Mouse (Mus musculus) mature B cell (primary cell): Measurements from ENCODE around the gene Cbx2.

Experiments
- in situ Hi-C: fragments of 300-500 bp; cut with MboI; formaldehyde crosslinking; loops from 2 replicates; pipeline ENCODE4 v1.14.3; 2019

Cbx2 gene

GRCm38 (mm10) chr11:119057291-119057690 lies 34.5 kb downstream of the Cbx2 start:
- in situ Hi-C loops = no loop called here

GRCm38 (mm10) chr11:119058041-119058995 lies 35.6 kb downstream of the Cbx2 start:
- in situ Hi-C loops = no loop called here

- in situ Hi-C loops = no loop called here
Measured at GRCm38 (mm10) chr11:119059256-119059655, 36.5 kb downstream of the Cbx2 start.

GRCm38 (mm10) chr11:119066841-119067240 lies 44.1 kb downstream of the Cbx2 start:
- in situ Hi-C loops = no loop called here

- in situ Hi-C loops = no loop called here
Measured at GRCm38 (mm10) chr11:119072239-119072638, 49.5 kb downstream of the Cbx2 start.

- in situ Hi-C loops = no loop called here
Measured at GRCm38 (mm10) chr11:119072986-119073385, 50.2 kb downstream of the Cbx2 start.

- in situ Hi-C loops = no loop called here
Measured at GRCm38 (mm10) chr11:119073876-119074433, 51.2 kb downstream of the Cbx2 start.

- in situ Hi-C loops = no loop called here
Measured at GRCm38 (mm10) chr11:119075805-119076204, 53.0 kb downstream of the Cbx2 start.

GRCm38 (mm10) chr11:119077755-119078154 lies 55.0 kb downstream of the Cbx2 start:
- in situ Hi-C loops = no loop called here

GRCm38 (mm10) chr11:119078691-119079444 lies 56.1 kb downstream of the Cbx2 start:
- in situ Hi-C loops = no loop called here

GRCm38 (mm10) chr11:119079445-119079837 lies 56.7 kb downstream of the Cbx2 start:
- in situ Hi-C loops = no loop called here

GRCm38 (mm10) chr11:119080461-119081147 lies 57.8 kb downstream of the Cbx2 start:
- in situ Hi-C loops = no loop called here
